Mouse (Mus musculus) cerebellum, adult 2 months (tissue): ENCODE data around the gene Fbxo27.

Source experiments
- CTCF ChIP-seq: fragments of 200-500 bp; IDR thresholded peaks from 2 replicates; pipeline ENCODE4 v1.5.1; 2011; ENCODE audit warnings: low read depth, mild to moderate bottlenecking, control low read depth, low read length, moderate library complexity, borderline replicate concordance; ENCODE audit not compliant: insufficient read depth
- POLR2A ChIP-seq: fragments of 200-500 bp; IDR thresholded peaks from 2 replicates; pipeline ENCODE4 v1.6.1; 2011; ENCODE audit warnings: low read length, control low read depth, borderline replicate concordance; ENCODE audit not compliant: insufficient read depth

DNA sequence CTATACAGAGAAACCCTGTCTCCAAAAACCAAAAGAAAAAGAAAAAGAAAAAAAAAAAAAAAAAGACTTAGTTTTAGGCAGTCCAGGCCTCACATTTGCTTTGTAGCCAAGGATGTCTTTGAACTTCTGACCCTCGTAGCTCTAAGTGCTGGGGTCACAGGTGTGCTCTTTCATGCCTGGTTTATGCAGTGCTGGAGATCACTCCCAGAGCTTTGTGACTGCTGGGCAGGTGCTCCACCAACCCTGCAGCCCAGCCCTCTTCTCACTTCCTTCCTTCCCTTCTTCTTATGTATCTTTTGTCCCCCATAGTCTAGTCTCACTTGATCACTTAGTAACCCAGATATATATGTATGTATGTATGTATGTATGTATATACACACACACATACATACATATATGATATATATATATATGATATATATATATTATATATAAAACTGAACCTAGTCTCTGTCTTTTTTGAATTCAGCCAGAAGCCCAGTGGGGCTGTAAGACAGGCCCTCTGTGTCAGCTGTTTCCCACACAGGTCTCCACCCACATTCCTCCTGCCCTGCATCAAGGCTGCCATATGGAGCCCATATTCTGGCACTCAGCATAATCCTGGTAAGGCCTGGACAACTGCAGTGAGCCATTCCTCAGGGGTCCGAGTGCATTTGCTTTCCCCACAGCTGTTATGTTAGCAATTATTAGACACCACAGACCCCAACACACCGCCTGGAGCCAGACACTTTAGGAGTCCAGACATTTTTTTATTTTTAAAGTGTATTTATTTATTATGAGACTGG lies 28.3 kb downstream of the Fbxo27 start:
- TF ChIP-seq CTCF (no peak), POLR2A (no peak)
